Mouse (Mus musculus) liver, adult 2 months (tissue): Measurements from ENCODE around the gene Ccl5. TPM values are rescaled to one million over a fixed set of nuclear protein-coding genes. Genes with fewer than 3 reads are reported as not detected.

Experiments used
- DNase-seq: peaks from one replicate; pipeline ENCODE4 v3.0.0-alpha.2; 2011; ENCODE audit warnings: low read depth, low spot score; ENCODE audit errors: extremely low read depth
- H3K27ac ChIP-seq: fragments of 200-500 bp; replicated peaks from 2 replicates; pipeline ENCODE4 v1.5.1; 2012; ENCODE audit warnings: low read depth, mild to moderate bottlenecking, control low read depth, inconsistent platforms, low read length; ENCODE audit not compliant: insufficient read depth
- H3K27me3 ChIP-seq: fragments of 200-500 bp; 2 replicates; pipeline ENCODE4 v1.6.1; 2012; ENCODE audit warnings: mild to moderate bottlenecking, moderate library complexity, low read length, inconsistent platforms; ENCODE audit not compliant: control insufficient read depth, insufficient read depth
- H3K36me3 ChIP-seq: fragments of 200-500 bp; 2 replicates; pipeline ENCODE4 v1.6.1; 2012; ENCODE audit warnings: low read length, inconsistent platforms; ENCODE audit not compliant: control insufficient read depth, insufficient read depth
- H3K4me1 ChIP-seq: fragments of 200-500 bp; 2 replicates; pipeline ENCODE4 v1.6.1; 2011; ENCODE audit warnings: low read length; ENCODE audit not compliant: control insufficient read depth, insufficient read depth
- H3K4me3 ChIP-seq: fragments of 200-500 bp; 2 replicates; pipeline ENCODE4 v1.5.1; 2011; ENCODE audit warnings: low read depth, mild to moderate bottlenecking, control low read depth, low read length, moderate library complexity; ENCODE audit not compliant: insufficient read depth
- H3K79me2 ChIP-seq: fragments of 200-500 bp; 2 replicates; pipeline ENCODE4 v1.6.1; 2012; ENCODE audit warnings: inconsistent platforms, mild to moderate bottlenecking, low read length, moderate library complexity; ENCODE audit not compliant: control insufficient read depth, insufficient read depth
- H3K9ac ChIP-seq: fragments of 200-500 bp; 2 replicates; pipeline ENCODE4 v1.6.1; 2012; ENCODE audit warnings: low read depth, mild to moderate bottlenecking, control low read depth, inconsistent platforms, low read length
- CTCF ChIP-seq: fragments of 200-500 bp; IDR thresholded peaks from 2 replicates; pipeline ENCODE4 v1.5.1; 2011; ENCODE audit warnings: low read depth, low read length, control low read depth
- POLR2A ChIP-seq: fragments of 200-500 bp; IDR thresholded peaks from 2 replicates; pipeline ENCODE4 v1.6.1; 2011; ENCODE audit warnings: low read length, control low read depth; ENCODE audit not compliant: insufficient read depth; ENCODE audit errors: extremely low read depth
- WGBS: fragments of 180-500 bp; shearing (Covaris S2); methylation state at CpG from one replicate; pipeline ENCODE4 v1.1.7; 2018; 5-methylcytosine and 5-hydroxymethylcytosine counted together
- polyA plus RNA-seq: library from polyadenylated mRNA; depleted of rRNA; stranded (reverse); fragments of >200 nt; gene quantifications from 2 replicates; pipeline ENCODE4 v1.2.3, GENCODE M21; 2012
- total RNA-seq: library from RNA; depleted of rRNA; stranded (reverse); fragments of >200 nt; gene quantifications from 2 replicates; pipeline ENCODE4 v1.2.3, GENCODE M21; 2014

Gene Ccl5
- total and polyA plus RNA-seq, 2 experiments, result 0.37 to 13.2 TPM

- no peak overlapping the region for H3K27ac ChIP-seq
- no peak for TF ChIP-seq CTCF
- TF ChIP-seq POLR2A, result no peak
- peaks cover 11% of the 10 kb centered on the region; the same call in 1 of the 2 replicates for H3K4me1 ChIP-seq
- H3K36me3 ChIP-seq, result peaks cover 10% of the 10 kb centered on the region; the same call in 1 of the 2 replicates
- no peak overlapping the region for H3K4me3 ChIP-seq
- 89% methylated on average over 8 of the region's 8 CpGs for WGBS
- H3K27me3 ChIP-seq, result no peaks in the 10 kb centered on the region
- no peak overlapping the region for H3K9ac ChIP-seq
- no peaks in the 10 kb centered on the region for H3K79me2 ChIP-seq
- peak; percentile 55 for DNase-seq
These were observed 41.9 kb upstream of the Ccl5 start for GRCm38 (mm10) chr11:83572223-83572622.

- WGBS, result 17% methylated on average over 2 of the region's 2 CpGs
- TF ChIP-seq CTCF, result no peak
- Histone ChIP-seq H3K9ac (no peak overlapping the region), H3K79me2 (no peaks in the 10 kb centered on the region), H3K36me3 (peaks cover 4% of the 10 kb centered on the region; the same call in 1 of the 2 replicates), H3K27me3 (no peaks in the 10 kb centered on the region), H3K4me1 (peaks cover 11% of the 10 kb centered on the region; the same call in 1 of the 2 replicates), H3K4me3 (no peak overlapping the region), H3K27ac (peak overlapping the region; percentile 30)
- DNase-seq, result peak; percentile 52
These were observed 39.9 kb upstream of the Ccl5 start for GRCm38 (mm10) chr11:83570189-83570588.

- no peak overlapping the region for H3K9ac ChIP-seq
- H3K27me3 ChIP-seq, result no peaks in the 10 kb centered on the region
- H3K36me3 ChIP-seq, result no peaks in the 10 kb centered on the region
- H3K27ac ChIP-seq, result no peak overlapping the region
- TF ChIP-seq POLR2A (no peak), CTCF (no peak)
- no peak overlapping the region for H3K4me3 ChIP-seq
- H3K79me2 ChIP-seq, result no peaks in the 10 kb centered on the region
- H3K4me1 ChIP-seq, result peaks cover 11% of the 10 kb centered on the region; the same call in 1 of the 2 replicates
- 96% methylated on average over 7 of the region's 7 CpGs for WGBS
- DNase-seq, result no peak
These were observed 38.9 kb upstream of the Ccl5 start for GRCm38 (mm10) chr11:83569249-83569648.

- Histone ChIP-seq H3K36me3 (no peaks in the 10 kb centered on the region), H3K27ac (no peak overlapping the region), H3K9ac (no peak overlapping the region), H3K4me1 (peaks cover 11% of the 10 kb centered on the region; the same call in 1 of the 2 replicates), H3K27me3 (no peaks in the 10 kb centered on the region), H3K4me3 (no peak overlapping the region), H3K79me2 (no peaks in the 10 kb centered on the region)
- no peak for DNase-seq
- 82% methylated on average over 3 of the region's 3 CpGs for WGBS
- TF ChIP-seq POLR2A (no peak), CTCF (no peak)
These were observed 38.5 kb upstream of the Ccl5 start for GRCm38 (mm10) chr11:83568786-83569185.

GRCm38 (mm10) chr11:83568061-83568460 is 37.7 kb upstream of the Ccl5 start:
- TF ChIP-seq POLR2A (no peak), CTCF (no peak)
- DNase-seq, result no peak
- H3K9ac ChIP-seq, result no peak overlapping the region
- 91% methylated on average over 9 of the region's 9 CpGs for WGBS
- H3K4me1 ChIP-seq, result peaks cover 11% of the 10 kb centered on the region
- no peaks in the 10 kb centered on the region for H3K36me3 ChIP-seq
- no peak overlapping the region for H3K27ac ChIP-seq
- no peaks in the 10 kb centered on the region for H3K27me3 ChIP-seq
- H3K4me3 ChIP-seq, result no peak overlapping the region
- H3K79me2 ChIP-seq, result no peaks in the 10 kb centered on the region

- Histone ChIP-seq H3K36me3 (no peaks in the 10 kb centered on the region), H3K79me2 (no peaks in the 10 kb centered on the region), H3K27ac (no peak overlapping the region), H3K4me3 (no peak overlapping the region), H3K27me3 (no peaks in the 10 kb centered on the region), H3K9ac (no peak overlapping the region), H3K4me1 (peaks cover 15% of the 10 kb centered on the region)
- TF ChIP-seq POLR2A (no peak), CTCF (no peak)
- no peak for DNase-seq
- WGBS, result 86% methylated on average over 7 of the region's 7 CpGs
These were observed 37.0 kb upstream of the Ccl5 start for GRCm38 (mm10) chr11:83567311-83567710.
